Mouse (Mus musculus): ENCODE data around the gene Fam204a. TPM values are rescaled to one million over a fixed set of nuclear protein-coding genes. Genes with fewer than 3 reads are reported as not detected.

Fam204a gene
- polyA plus RNA-seq (2012): 0.61 and 0.65 TPM in 2 replicates

- TF ChIP-seq GATA1 (IDR thresholded peaks at IDR 0.05; ENCODE audit: low read length) (no peak), TAL1 (IDR thresholded peaks at IDR 0.05; ENCODE audit: low read length) (no peak)
- H3K27me3 ChIP-seq (ENCODE audit: control insufficient read depth): peaks cover 4% of the 10 kb centered on the region; the same call in 1 of the 2 replicates
- H3K9me3 ChIP-seq (ENCODE audit: control insufficient read depth, low read length): no peaks in the 10 kb centered on the region
- H3K4me3 ChIP-seq (replicated peaks): peak within 1 kb of the TSS; percentile 70
- peaks cover 16% of the 10 kb centered on the region for H3K4me1 ChIP-seq (ENCODE audit: control insufficient read depth)
- H3K36me3 ChIP-seq (ENCODE audit: control insufficient read depth): peaks cover 4% of the 10 kb centered on the region
Observed at GRCm38 (mm10) chr19:60225899-60226844, at the start of gene Fam204a. TSS of gene Fam204a (minus strand) at chr19:60226701.

- H3K27me3 ChIP-seq (ENCODE audit: control insufficient read depth): no peaks in the 10 kb centered on the region
- H3K36me3 ChIP-seq (ENCODE audit: control insufficient read depth): no peaks in the 10 kb centered on the region
- H3K4me3 ChIP-seq (replicated peaks): no peak overlapping the region
- TF ChIP-seq TAL1 (IDR thresholded peaks at IDR 0.05; ENCODE audit: low read length): no peak
- no peaks in the 10 kb centered on the region for H3K4me1 ChIP-seq (ENCODE audit: control insufficient read depth)
- no peaks in the 10 kb centered on the region for H3K9me3 ChIP-seq (ENCODE audit: control insufficient read depth, low read length)
Observed at GRCm38 (mm10) chr19:60265789-60266188, 39.3 kb upstream of the Fam204a start.

- no peak for TF ChIP-seq GATA1 (IDR thresholded peaks at IDR 0.05; ENCODE audit: low read length)
- no peak for TF ChIP-seq TAL1 (IDR thresholded peaks at IDR 0.05; ENCODE audit: low read length)
- Histone ChIP-seq H3K4me1 (ENCODE audit: control insufficient read depth) (no peaks in the 10 kb centered on the region), H3K27me3 (ENCODE audit: control insufficient read depth) (no peaks in the 10 kb centered on the region), H3K9me3 (ENCODE audit: control insufficient read depth, low read length) (no peaks in the 10 kb centered on the region), H3K4me3 (replicated peaks) (no peak overlapping the region), H3K36me3 (ENCODE audit: control insufficient read depth) (no peaks in the 10 kb centered on the region)
Observed at GRCm38 (mm10) chr19:60260689-60261088, 34.2 kb upstream of the Fam204a start.

- TF ChIP-seq TAL1 (IDR thresholded peaks at IDR 0.05; ENCODE audit: low read length) (no peak), GATA1 (IDR thresholded peaks at IDR 0.05; ENCODE audit: low read length) (no peak)
- no peaks in the 10 kb centered on the region for H3K27me3 ChIP-seq (ENCODE audit: control insufficient read depth)
- no peaks in the 10 kb centered on the region for H3K9me3 ChIP-seq (ENCODE audit: control insufficient read depth, low read length)
- no peaks in the 10 kb centered on the region for H3K4me1 ChIP-seq (ENCODE audit: control insufficient read depth)
- H3K36me3 ChIP-seq (ENCODE audit: control insufficient read depth): no peaks in the 10 kb centered on the region
- no peak overlapping the region for H3K4me3 ChIP-seq (replicated peaks)
Observed at GRCm38 (mm10) chr19:60252021-60252420, 25.5 kb upstream of the Fam204a start.

- H3K4me1 ChIP-seq (ENCODE audit: control insufficient read depth): no peaks in the 10 kb centered on the region
- no peak overlapping the region for H3K4me3 ChIP-seq (replicated peaks)
- H3K9me3 ChIP-seq (ENCODE audit: control insufficient read depth, low read length): no peaks in the 10 kb centered on the region
- TF ChIP-seq GATA1 (IDR thresholded peaks at IDR 0.05; ENCODE audit: low read length): no peak
- TF ChIP-seq TAL1 (IDR thresholded peaks at IDR 0.05; ENCODE audit: low read length): no peak
- H3K27me3 ChIP-seq (ENCODE audit: control insufficient read depth): no peaks in the 10 kb centered on the region
- no peaks in the 10 kb centered on the region for H3K36me3 ChIP-seq (ENCODE audit: control insufficient read depth)
Observed at GRCm38 (mm10) chr19:60251197-60251596, 24.7 kb upstream of the Fam204a start.

GRCm38 (mm10) chr19:60245250-60245649, 18.7 kb upstream of the Fam204a start:
- H3K27me3 ChIP-seq (ENCODE audit: control insufficient read depth): no peaks in the 10 kb centered on the region
- TF ChIP-seq TAL1 (IDR thresholded peaks at IDR 0.05; ENCODE audit: low read length) (no peak), GATA1 (IDR thresholded peaks at IDR 0.05; ENCODE audit: low read length) (no peak)
- H3K4me3 ChIP-seq (replicated peaks): no peak overlapping the region
- no peaks in the 10 kb centered on the region for H3K4me1 ChIP-seq (ENCODE audit: control insufficient read depth)
- no peaks in the 10 kb centered on the region for H3K36me3 ChIP-seq (ENCODE audit: control insufficient read depth)
- no peaks in the 10 kb centered on the region for H3K9me3 ChIP-seq (ENCODE audit: control insufficient read depth, low read length)

- H3K4me1 ChIP-seq (ENCODE audit: control insufficient read depth): no peaks in the 10 kb centered on the region
- H3K9me3 ChIP-seq (ENCODE audit: control insufficient read depth, low read length): no peaks in the 10 kb centered on the region
- no peak for TF ChIP-seq TAL1 (IDR thresholded peaks at IDR 0.05; ENCODE audit: low read length)
- H3K27me3 ChIP-seq (ENCODE audit: control insufficient read depth): no peaks in the 10 kb centered on the region
- H3K36me3 ChIP-seq (ENCODE audit: control insufficient read depth): no peaks in the 10 kb centered on the region
- no peak overlapping the region for H3K4me3 ChIP-seq (replicated peaks)
Observed at GRCm38 (mm10) chr19:60242620-60243019, 16.1 kb upstream of the Fam204a start.

GRCm38 (mm10) chr19:60241916-60242602, 15.6 kb upstream of the Fam204a start:
- no peaks in the 10 kb centered on the region for H3K9me3 ChIP-seq (ENCODE audit: control insufficient read depth, low read length)
- TF ChIP-seq TAL1 (IDR thresholded peaks at IDR 0.05; ENCODE audit: low read length) (no peak), GATA1 (IDR thresholded peaks at IDR 0.05; ENCODE audit: low read length) (no peak)
- no peaks in the 10 kb centered on the region for H3K36me3 ChIP-seq (ENCODE audit: control insufficient read depth)
- H3K4me1 ChIP-seq (ENCODE audit: control insufficient read depth): no peaks in the 10 kb centered on the region
- H3K4me3 ChIP-seq (replicated peaks): no peak overlapping the region
- no peaks in the 10 kb centered on the region for H3K27me3 ChIP-seq (ENCODE audit: control insufficient read depth)

- Histone ChIP-seq H3K36me3 (ENCODE audit: control insufficient read depth) (no peaks in the 10 kb centered on the region), H3K27me3 (ENCODE audit: control insufficient read depth) (peaks cover 4% of the 10 kb centered on the region; the same call in 1 of the 2 replicates), H3K4me3 (replicated peaks) (no peak overlapping the region), H3K4me1 (ENCODE audit: control insufficient read depth) (peaks cover 5% of the 10 kb centered on the region), H3K9me3 (ENCODE audit: control insufficient read depth, low read length) (no peaks in the 10 kb centered on the region)
- TF ChIP-seq GATA1 (IDR thresholded peaks at IDR 0.05; ENCODE audit: low read length) (no peak), TAL1 (IDR thresholded peaks at IDR 0.05; ENCODE audit: low read length) (no peak)
Observed at GRCm38 (mm10) chr19:60231542-60231941, 5.0 kb upstream of the Fam204a start.

Measured in erythroblast, embryonic 14.5 days (primary cell).